Mouse (Mus musculus): ENCODE data around the gene 1700056E22Rik. TPM values are rescaled to one million over a fixed set of nuclear protein-coding genes. Genes with fewer than 3 reads are reported as not detected.

1700056E22Rik gene
- polyA plus RNA-seq, 1 experiment = 77.0 TPM

GRCm38 (mm10) chr1:184005315-184006058 is 28.6 kb downstream of the 1700056E22Rik start:
- Histone ChIP-seq H3K4me1 (ENCODE audit: control insufficient read depth, insufficient read depth, low read length) (no peaks in the 10 kb centered on the region), H3K27ac (ENCODE audit: control insufficient read depth, insufficient read depth, low read depth, low read length) (no peak overlapping the region), H3K36me3 (ENCODE audit: control insufficient read depth, insufficient read depth, low read length) (no peaks in the 10 kb centered on the region), H3K27me3 (ENCODE audit: control insufficient read depth, insufficient read depth, low read length) (no peaks in the 10 kb centered on the region), H3K4me3 (ENCODE audit: control insufficient read depth, low read depth, low read length) (no peak overlapping the region)
- TF ChIP-seq POLR2A (IDR thresholded peaks at IDR 0.05; ENCODE audit: control insufficient read depth, low read depth, low read length) = no peak
- TF ChIP-seq CTCF (IDR thresholded peaks at IDR 0.05; ENCODE audit: control insufficient read depth, insufficient read depth, insufficient replicate concordance, low read depth, low read length) = no peak

GRCm38 (mm10) chr1:184004311-184004710 is 29.8 kb downstream of the 1700056E22Rik start:
- no peak overlapping the region for H3K27ac ChIP-seq (ENCODE audit: control insufficient read depth, insufficient read depth, low read depth, low read length)
- TF ChIP-seq CTCF (IDR thresholded peaks at IDR 0.05; ENCODE audit: control insufficient read depth, insufficient read depth, insufficient replicate concordance, low read depth, low read length) (no peak), POLR2A (IDR thresholded peaks at IDR 0.05; ENCODE audit: control insufficient read depth, low read depth, low read length) (no peak)
- H3K4me3 ChIP-seq (ENCODE audit: control insufficient read depth, low read depth, low read length) = no peak overlapping the region
- no peaks in the 10 kb centered on the region for H3K36me3 ChIP-seq (ENCODE audit: control insufficient read depth, insufficient read depth, low read length)
- H3K4me1 ChIP-seq (ENCODE audit: control insufficient read depth, insufficient read depth, low read length) = no peaks in the 10 kb centered on the region
- no peaks in the 10 kb centered on the region for H3K27me3 ChIP-seq (ENCODE audit: control insufficient read depth, insufficient read depth, low read length)

- no peaks in the 10 kb centered on the region for H3K36me3 ChIP-seq (ENCODE audit: control insufficient read depth, insufficient read depth, low read length)
- no peak overlapping the region for H3K4me3 ChIP-seq (ENCODE audit: control insufficient read depth, low read depth, low read length)
- no peak overlapping the region for H3K27ac ChIP-seq (ENCODE audit: control insufficient read depth, insufficient read depth, low read depth, low read length)
- no peaks in the 10 kb centered on the region for H3K4me1 ChIP-seq (ENCODE audit: control insufficient read depth, insufficient read depth, low read length)
- H3K27me3 ChIP-seq (ENCODE audit: control insufficient read depth, insufficient read depth, low read length) = no peaks in the 10 kb centered on the region
- TF ChIP-seq POLR2A (IDR thresholded peaks at IDR 0.05; ENCODE audit: control insufficient read depth, low read depth, low read length) (no peak), CTCF (IDR thresholded peaks at IDR 0.05; ENCODE audit: control insufficient read depth, insufficient read depth, insufficient replicate concordance, low read depth, low read length) (no peak)
These were observed 31.6 kb downstream of the 1700056E22Rik start for GRCm38 (mm10) chr1:184002470-184002869.

GRCm38 (mm10) chr1:183997207-183997606 is 36.9 kb downstream of the 1700056E22Rik start:
- Histone ChIP-seq H3K36me3 (ENCODE audit: control insufficient read depth, insufficient read depth, low read length) (no peaks in the 10 kb centered on the region), H3K4me1 (ENCODE audit: control insufficient read depth, insufficient read depth, low read length) (no peaks in the 10 kb centered on the region), H3K27ac (ENCODE audit: control insufficient read depth, insufficient read depth, low read depth, low read length) (no peak overlapping the region), H3K4me3 (ENCODE audit: control insufficient read depth, low read depth, low read length) (no peak overlapping the region), H3K27me3 (ENCODE audit: control insufficient read depth, insufficient read depth, low read length) (no peaks in the 10 kb centered on the region)
- TF ChIP-seq CTCF (IDR thresholded peaks at IDR 0.05; ENCODE audit: control insufficient read depth, insufficient read depth, insufficient replicate concordance, low read depth, low read length) = no peak
- TF ChIP-seq POLR2A (IDR thresholded peaks at IDR 0.05; ENCODE audit: control insufficient read depth, low read depth, low read length) = no peak

GRCm38 (mm10) chr1:183991921-183992320 is 42.2 kb downstream of the 1700056E22Rik start:
- no peak overlapping the region for H3K27ac ChIP-seq (ENCODE audit: control insufficient read depth, insufficient read depth, low read depth, low read length)
- no peaks in the 10 kb centered on the region for H3K27me3 ChIP-seq (ENCODE audit: control insufficient read depth, insufficient read depth, low read length)
- TF ChIP-seq POLR2A (IDR thresholded peaks at IDR 0.05; ENCODE audit: control insufficient read depth, low read depth, low read length) (no peak), CTCF (IDR thresholded peaks at IDR 0.05; ENCODE audit: control insufficient read depth, insufficient read depth, insufficient replicate concordance, low read depth, low read length) (no peak)

GRCm38 (mm10) chr1:183987711-183988245 is 46.3 kb downstream of the 1700056E22Rik start:
- H3K27me3 ChIP-seq (ENCODE audit: control insufficient read depth, insufficient read depth, low read length) = no peaks in the 10 kb centered on the region
- H3K36me3 ChIP-seq (ENCODE audit: control insufficient read depth, insufficient read depth, low read length) = no peaks in the 10 kb centered on the region
- no peaks in the 10 kb centered on the region for H3K4me1 ChIP-seq (ENCODE audit: control insufficient read depth, insufficient read depth, low read length)
- no peak overlapping the region for H3K4me3 ChIP-seq (ENCODE audit: control insufficient read depth, low read depth, low read length)
- no peak overlapping the region for H3K27ac ChIP-seq (ENCODE audit: control insufficient read depth, insufficient read depth, low read depth, low read length)
- TF ChIP-seq POLR2A (IDR thresholded peaks at IDR 0.05; ENCODE audit: control insufficient read depth, low read depth, low read length) = no peak
- no peak for TF ChIP-seq CTCF (IDR thresholded peaks at IDR 0.05; ENCODE audit: control insufficient read depth, insufficient read depth, insufficient replicate concordance, low read depth, low read length)

More at GRCm38 (mm10) chr1:183991921-183992320, 42.2 kb downstream of the 1700056E22Rik start:
- H3K4me1 ChIP-seq (ENCODE audit: control insufficient read depth, insufficient read depth, low read length) = no peaks in the 10 kb centered on the region
- H3K36me3 ChIP-seq (ENCODE audit: control insufficient read depth, insufficient read depth, low read length) = no peaks in the 10 kb centered on the region
- H3K4me3 ChIP-seq (ENCODE audit: control insufficient read depth, low read depth, low read length) = no peak overlapping the region

Other genes with a start within 250 kb of the 1700056E22Rik start
- gene Dusp10, start 21.0 kb downstream of the 1700056E22Rik start, polyA plus RNA-seq (2012; rRNA removed) = 36.6 and 42.7 TPM in 2 replicates

Measured in testis, adult 2 months (tissue).